Mouse (Mus musculus) C2C12 (cell line): Measurements from ENCODE around the gene Snapc5. TPM values are rescaled to one million over a fixed set of nuclear protein-coding genes. Genes with fewer than 3 reads are reported as not detected.

Experiments used
- H3K27me3 ChIP-seq: one replicate; pipeline ENCODE4 v1.6.1; 2011; ENCODE audit not compliant: control insufficient read depth, insufficient read depth, insufficient read length
- H3K36me3 ChIP-seq: one replicate; pipeline ENCODE4 v1.6.1; 2011; ENCODE audit not compliant: control insufficient read depth, insufficient read depth
- H3K4me3 ChIP-seq: one replicate; pipeline ENCODE4 v1.5.1; 2011; ENCODE audit warnings: mild to moderate bottlenecking, control low read depth; ENCODE audit not compliant: poor library complexity, insufficient read depth, severe bottlenecking
- H3K79me2 ChIP-seq: one replicate; pipeline ENCODE4 v1.6.1; 2011; ENCODE audit not compliant: control insufficient read depth, insufficient read depth
- H3K79me3 ChIP-seq: one replicate; pipeline ENCODE4 v1.6.1; 2011; ENCODE audit warnings: low read depth, control low read depth
- H3ac ChIP-seq: one replicate; pipeline ENCODE3; 2011; ENCODE audit warnings: low read depth; ENCODE audit not compliant: control insufficient read depth, insufficient read length
- CEBPB ChIP-seq: IDR thresholded peaks from one replicate; pipeline ENCODE4 v1.6.1; 2011; ENCODE audit warnings: low read depth, mild to moderate bottlenecking, control low read depth, moderate library complexity
- CTCF ChIP-seq: IDR thresholded peaks from one replicate; pipeline ENCODE4 v1.5.1; 2011; ENCODE audit not compliant: control insufficient read depth, insufficient read depth, insufficient read length
- FOSL1 ChIP-seq: IDR thresholded peaks from one replicate; pipeline ENCODE4 v1.8.0; 2011; ENCODE audit warnings: mild to moderate bottlenecking, low read length; ENCODE audit not compliant: poor library complexity, insufficient read depth, severe bottlenecking
- MAX ChIP-seq: IDR thresholded peaks from one replicate; pipeline ENCODE4 v1.6.1; 2011; ENCODE audit warnings: mild to moderate bottlenecking, control low read depth
- MYOD1 ChIP-seq: IDR thresholded peaks from one replicate; pipeline ENCODE4 v1.6.1; 2011; ENCODE audit warnings: low read depth; ENCODE audit not compliant: control insufficient read depth, insufficient read length
- MYOG ChIP-seq: IDR thresholded peaks from one replicate; pipeline ENCODE4 v1.6.1; 2011; ENCODE audit not compliant: control insufficient read depth, insufficient read length; ENCODE audit errors: extremely low read depth
- USF1 ChIP-seq: IDR thresholded peaks from one replicate; pipeline ENCODE4 v1.6.1; 2011; ENCODE audit warnings: low read depth, mild to moderate bottlenecking, control low read depth, moderate library complexity
- polyA plus RNA-seq: library from polyadenylated mRNA; unstranded; fragments of >200 nt; fragmentation: generic; extraction: Trizol; gene quantifications from one replicate; pipeline ENCODE4 v1.2.1, GENCODE M21; 2012; ENCODE audit warnings: missing spikeins

Gene Snapc5
- polyA plus RNA-seq, 1 experiment: 6.0 TPM

DNA sequence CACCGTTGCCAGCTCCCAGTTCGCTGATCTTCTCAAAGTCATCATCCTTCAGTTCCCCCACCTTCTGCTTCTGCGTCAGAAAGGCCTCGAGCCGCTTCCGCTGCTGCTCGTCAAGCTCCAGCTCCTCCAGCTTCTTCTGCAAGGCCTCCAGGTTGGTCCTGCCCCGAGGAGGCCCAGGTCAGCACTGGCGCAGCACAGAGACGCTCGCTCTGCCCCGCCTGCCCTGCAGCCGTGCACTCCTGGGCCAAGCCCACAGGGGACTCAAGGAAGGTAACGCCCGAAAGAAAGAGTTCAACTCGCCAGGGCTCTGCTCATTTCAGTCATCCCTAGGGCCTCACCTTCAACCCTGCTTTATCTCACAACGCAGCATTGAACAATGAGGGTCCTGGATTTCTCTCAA, 35.4 kb downstream of the Snapc5 start:
- Histone ChIP-seq H3K36me3 (peaks cover 7% of the 10 kb centered on the region), H3K79me2 (peaks cover 33% of the 10 kb centered on the region), H3K79me3 (peaks cover 9% of the 10 kb centered on the region), H3ac (no peak overlapping the region), H3K4me3 (no peak overlapping the region), H3K27me3 (no peaks in the 10 kb centered on the region)
- TF ChIP-seq CTCF (no peak), USF1 (no peak), MYOD1 (no peak), MYOG (no peak), FOSL1 (no peak)

DNA sequence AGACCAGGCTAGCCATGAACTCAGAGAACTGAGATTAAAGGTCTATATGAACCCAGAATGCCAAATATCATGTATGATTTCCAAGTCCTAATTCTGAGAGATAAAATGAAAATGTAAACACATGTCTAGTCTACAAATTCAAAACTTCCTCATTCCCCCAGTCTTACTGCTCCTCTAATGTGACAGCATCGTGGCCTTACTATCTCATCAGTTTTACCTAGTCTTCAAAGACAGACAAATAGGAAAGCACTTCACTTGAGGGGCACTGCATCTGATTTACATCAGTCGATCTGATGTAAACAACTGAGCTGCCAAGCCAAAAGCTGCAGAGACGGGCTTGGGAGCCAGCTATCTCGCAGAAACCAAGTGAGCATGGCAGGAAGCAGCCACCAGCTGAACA, 37.0 kb downstream of the Snapc5 start:
- Histone ChIP-seq H3K36me3 (peaks cover 3% of the 10 kb centered on the region), H3K79me3 (peaks cover 9% of the 10 kb centered on the region), H3K79me2 (peaks cover 49% of the 10 kb centered on the region), H3ac (no peak overlapping the region), H3K27me3 (no peaks in the 10 kb centered on the region), H3K4me3 (no peak overlapping the region)
- TF ChIP-seq FOSL1 (no peak), MAX (no peak), USF1 (no peak), MYOD1 (no peak), CEBPB (no peak), MYOG (no peak), CTCF (no peak)

DNA sequence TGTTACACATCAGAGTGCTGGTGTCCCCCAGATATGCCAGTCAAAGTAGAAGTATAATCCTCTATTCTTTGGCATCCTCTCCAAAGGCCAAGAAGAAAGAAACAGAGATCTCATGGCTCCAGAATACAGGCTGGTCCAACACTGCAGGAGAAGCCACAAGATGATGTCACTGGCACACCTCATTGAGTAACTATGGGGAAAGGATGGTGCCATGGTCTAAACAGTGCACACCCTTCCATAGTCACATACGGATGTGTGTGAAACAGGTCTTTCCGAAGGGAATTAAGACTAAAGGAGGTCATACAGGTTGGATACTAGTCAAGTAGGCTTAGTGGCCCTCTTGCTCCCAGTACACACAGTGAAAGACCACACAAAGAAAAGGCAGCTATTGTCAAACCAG, 37.6 kb downstream of the Snapc5 start:
- TF ChIP-seq FOSL1 (no peak), USF1 (no peak), MYOD1 (no peak)
- H3K4me3 ChIP-seq: no peak overlapping the region
- H3K36me3 ChIP-seq: peaks cover 3% of the 10 kb centered on the region
- no peak overlapping the region for H3ac ChIP-seq
- H3K79me3 ChIP-seq: peaks cover 10% of the 10 kb centered on the region
- H3K79me2 ChIP-seq: peaks cover 52% of the 10 kb centered on the region
- H3K27me3 ChIP-seq: no peaks in the 10 kb centered on the region

DNA sequence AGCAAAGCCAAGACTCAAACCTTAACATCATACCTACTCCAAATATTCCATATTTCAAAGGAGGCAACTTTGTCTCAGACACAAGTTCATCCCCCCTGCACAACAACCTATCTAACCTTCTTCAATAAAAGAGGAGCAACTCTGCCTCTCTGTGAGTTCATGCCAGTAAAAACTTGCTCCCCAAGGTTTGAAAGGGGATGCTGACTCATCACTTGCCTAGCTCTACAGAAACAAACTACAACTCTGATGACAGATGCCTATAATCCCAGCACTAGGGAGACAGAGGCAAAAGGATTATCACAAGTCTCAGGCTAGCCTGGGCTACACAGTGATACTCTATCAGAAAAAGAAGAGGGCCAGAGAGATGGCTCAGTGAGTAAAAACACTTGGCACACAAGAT, 38.8 kb downstream of the Snapc5 start:
- Histone ChIP-seq H3ac (no peak overlapping the region), H3K27me3 (no peaks in the 10 kb centered on the region), H3K79me2 (peaks cover 62% of the 10 kb centered on the region), H3K36me3 (peaks cover 3% of the 10 kb centered on the region), H3K79me3 (peaks cover 12% of the 10 kb centered on the region), H3K4me3 (no peak overlapping the region)
- TF ChIP-seq MYOD1 (no peak), CEBPB (no peak), FOSL1 (no peak), MAX (no peak), CTCF (no peak), USF1 (no peak), MYOG (no peak)

DNA sequence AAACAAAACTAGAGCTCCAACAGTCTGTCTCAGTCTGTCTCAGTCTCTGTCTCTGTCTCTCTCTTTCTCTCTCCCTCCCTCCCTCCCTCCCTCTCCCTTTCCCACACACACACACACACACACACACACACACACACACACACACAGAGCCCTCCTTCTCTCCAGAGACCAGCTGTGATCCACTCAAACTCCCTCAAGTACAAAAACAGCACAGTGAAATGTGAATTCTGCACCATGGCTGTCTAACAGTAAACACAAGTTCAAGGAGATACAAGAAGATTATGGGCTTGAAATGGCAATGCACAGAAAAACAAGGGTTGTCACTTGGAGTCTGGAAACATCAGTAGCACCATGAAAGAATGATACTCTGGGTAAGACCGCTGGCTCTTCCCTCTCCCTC, 40.2 kb downstream of the Snapc5 start:
- Histone ChIP-seq H3K36me3 (no peaks in the 10 kb centered on the region), H3K4me3 (no peak overlapping the region), H3K79me3 (peaks cover 12% of the 10 kb centered on the region), H3K79me2 (peaks cover 62% of the 10 kb centered on the region), H3ac (no peak overlapping the region), H3K27me3 (no peaks in the 10 kb centered on the region)
- TF ChIP-seq CTCF (no peak), MYOG (no peak)

DNA sequence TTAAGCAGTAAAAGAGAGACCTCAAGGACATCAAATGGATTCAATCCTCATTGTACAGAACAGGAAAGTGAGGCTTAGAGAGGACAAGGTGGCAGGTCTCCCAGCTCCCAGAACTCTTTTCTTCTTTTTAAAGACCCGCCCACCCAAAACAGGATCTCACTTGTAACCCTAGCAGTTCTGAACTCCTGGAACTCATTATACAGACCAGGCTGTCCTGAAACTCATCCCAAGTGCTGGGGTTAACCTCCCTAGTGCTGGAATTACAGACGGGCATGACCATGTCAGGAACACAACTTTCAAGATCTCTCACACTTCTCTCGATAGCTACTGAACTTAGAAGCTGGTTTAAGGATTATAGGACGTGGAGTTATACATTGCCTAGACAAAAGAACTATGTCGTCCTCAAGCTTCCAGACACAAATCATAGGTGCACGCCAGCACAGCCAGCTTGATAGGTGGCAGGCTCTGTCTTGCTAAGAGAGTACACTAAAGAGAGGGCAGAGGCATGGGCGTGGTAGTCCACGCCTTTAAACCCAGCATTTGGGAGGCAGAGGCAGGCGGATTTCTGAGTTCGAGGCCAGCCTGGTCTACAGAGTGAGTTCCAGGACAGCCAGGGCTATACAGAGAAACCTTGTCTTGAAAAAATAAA, 40.8 kb downstream of the Snapc5 start:
- peaks cover 12% of the 10 kb centered on the region for H3K79me3 ChIP-seq
- TF ChIP-seq CTCF (no peak), MYOG (no peak), MYOD1 (no peak), USF1 (no peak), FOSL1 (no peak), MAX (no peak)
- no peaks in the 10 kb centered on the region for H3K36me3 ChIP-seq
- no peak overlapping the region for H3K4me3 ChIP-seq
- no peaks in the 10 kb centered on the region for H3K27me3 ChIP-seq
- no peak overlapping the region for H3ac ChIP-seq
- peaks cover 66% of the 10 kb centered on the region for H3K79me2 ChIP-seq
